Mouse (Mus musculus): ENCODE data around the gene Pglyrp1.

- TF ChIP-seq POLR2A (IDR thresholded peaks at IDR 0.05; ENCODE audit: insufficient read depth, low read depth, low read length), result no peak
- no peak for TF ChIP-seq CTCF (IDR thresholded peaks at IDR 0.05)
Observed at GRCm38 (mm10) chr7:18875372-18875771, 4.2 kb downstream of the Pglyrp1 start.
